Mouse (Mus musculus) ovary, postnatal 36 days (tissue): ENCODE measurements at regions not wholly inside any gene's neighbourhood (a gene's known extent, or its start where the extent isn't known, plus 50 kb on each side); places are given as distances from the start of the nearest gene placed in this dataset.
"Not testable (repeated sequence)": the region's sequence is repeated elsewhere in the genome, so short reads cannot be mapped to it uniquely, and the experiment has no call there.

ENCODE experiments used
- DNase-seq: peaks from one replicate; pipeline ENCODE4 v3.0.0; 2022; ENCODE audit warnings: low spot score, mixed read lengths

- DNase-seq = no peak
These were observed 291.8 kb downstream of the Tox3 start for GRCm38 (mm10) chr8:90056331-90056730.

- DNase-seq = no peak
These were observed 301.4 kb downstream of the Tox3 start for GRCm38 (mm10) chr8:90046779-90047178.

- no peak for DNase-seq
These were observed 311.7 kb downstream of the Tox3 start for GRCm38 (mm10) chr8:90036436-90036835.

DNA sequence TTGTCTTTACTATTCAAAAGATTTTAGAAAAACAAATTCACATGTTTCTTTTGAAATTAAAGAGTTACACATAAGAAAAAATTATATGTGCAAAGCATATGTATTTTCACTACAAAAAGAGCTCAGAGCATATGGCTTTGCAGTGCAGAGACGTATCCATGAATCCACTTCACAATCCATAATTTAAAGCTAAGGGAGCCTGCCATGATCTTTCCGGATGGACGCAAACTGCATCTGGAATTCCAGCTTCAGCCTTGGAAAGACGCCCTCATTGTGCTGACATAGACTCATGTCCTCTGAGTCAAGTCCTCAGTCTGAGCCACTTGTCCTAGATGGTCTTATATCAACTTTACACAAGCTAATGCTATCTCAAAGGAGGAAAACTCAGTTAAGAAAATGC lies 315.6 kb downstream of the Tox3 start:
- no peak for DNase-seq

DNA sequence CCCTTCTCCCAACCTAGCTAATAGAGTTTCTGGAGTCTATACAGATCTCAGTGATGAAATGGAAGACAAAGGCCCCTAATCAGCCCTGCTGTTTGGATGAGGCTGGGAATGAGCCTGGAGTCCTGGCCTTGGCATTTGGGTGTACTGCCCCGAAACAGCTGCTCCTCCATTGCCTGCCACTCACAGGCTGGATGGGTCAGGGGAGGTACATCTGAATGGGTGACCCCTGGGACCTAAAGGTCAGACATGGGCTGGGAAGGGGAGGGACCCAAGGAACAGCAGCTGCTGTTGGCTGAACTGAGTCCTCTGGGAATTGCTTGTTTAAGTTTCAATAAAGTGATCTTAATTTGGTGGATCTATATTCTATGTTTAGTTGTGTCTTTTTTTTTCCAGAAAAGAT lies 316.9 kb downstream of the Tox3 start:
- no peak for DNase-seq

DNA sequence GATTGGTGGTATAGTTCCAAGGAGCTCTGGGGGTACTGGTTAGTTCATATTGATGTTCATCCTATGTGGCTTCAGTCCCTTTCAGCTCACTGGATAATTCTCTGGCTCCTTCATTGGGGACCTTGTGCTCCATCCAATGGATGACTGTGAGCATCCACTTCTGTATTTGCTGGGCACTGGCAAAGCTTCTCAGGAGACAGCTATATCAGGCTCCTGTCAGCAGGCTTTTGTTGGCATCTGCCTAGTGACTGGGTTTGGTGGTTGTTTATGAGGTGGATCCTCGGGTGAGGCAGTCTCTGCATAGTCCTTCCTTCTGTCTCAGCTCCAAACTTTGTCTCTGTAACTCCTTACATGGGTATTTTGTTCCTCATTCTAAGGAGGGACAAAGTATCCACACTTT lies 330.2 kb downstream of the Tox3 start:
- not testable (repeated sequence) for DNase-seq

DNA sequence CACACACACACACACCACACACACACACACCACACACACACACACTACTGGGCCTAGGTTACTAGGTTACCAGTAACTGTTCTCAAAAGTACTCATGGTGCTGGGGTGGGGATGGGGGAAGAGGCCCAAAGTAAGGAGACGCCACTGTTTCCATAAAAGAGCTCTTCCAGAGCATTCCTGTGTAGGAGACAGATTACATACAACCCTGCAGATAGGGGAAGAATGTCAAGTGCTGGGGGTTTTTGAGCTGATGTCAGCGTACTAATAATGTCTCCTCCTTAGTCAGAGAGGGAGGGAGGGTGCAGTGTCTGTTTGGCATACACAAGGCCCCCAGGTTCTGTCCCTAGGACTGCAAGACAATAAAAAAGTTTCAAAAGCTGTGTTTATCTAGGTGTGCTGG lies 334.4 kb downstream of the Tox3 start:
- DNase-seq = no peak

DNA sequence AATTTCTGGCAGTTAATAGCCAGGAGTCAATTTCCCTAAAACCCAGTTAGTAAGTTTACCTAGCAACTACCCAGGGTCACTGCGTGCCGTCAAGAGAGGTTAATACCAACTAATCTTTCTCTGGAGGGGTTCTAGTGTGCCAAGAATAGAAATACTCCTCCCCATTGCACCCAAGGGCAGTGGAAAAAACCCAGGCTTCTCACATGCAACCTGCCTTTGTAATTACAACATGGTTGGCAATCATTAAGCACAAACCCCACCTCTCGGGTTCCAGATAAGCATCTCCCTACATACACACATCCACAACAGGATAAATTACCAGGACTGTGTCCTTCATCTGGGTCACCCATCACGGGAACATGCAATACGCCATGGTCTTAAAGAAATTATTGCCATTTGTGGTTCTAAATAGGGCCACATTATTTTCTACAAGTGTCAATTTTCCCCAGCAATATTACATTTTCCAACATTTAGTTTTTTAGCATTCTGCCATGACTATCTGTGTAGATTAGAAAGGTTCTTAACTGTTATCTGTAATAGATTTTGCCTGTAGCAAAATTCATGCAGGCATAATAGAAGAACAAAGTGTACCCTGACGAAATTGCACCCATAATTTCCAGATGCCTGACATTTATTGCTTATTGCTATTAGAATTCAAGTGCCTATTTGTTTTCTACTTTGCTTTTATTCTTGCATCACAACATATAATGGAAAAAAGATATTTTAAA lies 336.3 kb downstream of the Tox3 start:
- no peak for DNase-seq

GRCm38 (mm10) chr8:90009431-90009830 lies 338.7 kb downstream of the Tox3 start:
- no peak for DNase-seq

GRCm38 (mm10) chr8:90000899-90001640 lies 347.1 kb downstream of the Tox3 start:
- peak; percentile 67 for DNase-seq

DNA sequence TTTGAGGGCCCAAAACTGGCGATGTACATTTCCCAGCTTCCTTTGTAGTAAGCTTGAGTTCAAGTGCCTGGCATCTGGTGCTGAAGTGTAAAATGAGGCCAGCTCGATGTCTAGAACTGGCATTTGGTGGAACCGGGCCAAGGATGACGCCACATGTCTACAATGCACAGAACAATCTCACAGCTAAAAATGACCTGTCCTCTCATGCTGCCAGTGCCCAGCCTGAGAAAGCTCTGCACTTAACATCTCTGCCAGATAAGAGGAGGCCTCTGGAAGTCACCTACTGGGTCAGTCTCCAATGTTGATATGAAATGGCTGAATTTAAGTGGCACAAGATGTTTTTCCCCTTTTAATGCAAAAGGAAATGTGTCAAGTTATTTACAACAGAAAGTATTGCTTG lies 354.4 kb downstream of the Tox3 start:
- no peak for DNase-seq

GRCm38 (mm10) chr8:89983859-89984258 lies 364.3 kb downstream of the Tox3 start:
- no peak for DNase-seq

- DNase-seq = no peak
These were observed 365.6 kb downstream of the Tox3 start for GRCm38 (mm10) chr8:89982551-89982950.

DNA sequence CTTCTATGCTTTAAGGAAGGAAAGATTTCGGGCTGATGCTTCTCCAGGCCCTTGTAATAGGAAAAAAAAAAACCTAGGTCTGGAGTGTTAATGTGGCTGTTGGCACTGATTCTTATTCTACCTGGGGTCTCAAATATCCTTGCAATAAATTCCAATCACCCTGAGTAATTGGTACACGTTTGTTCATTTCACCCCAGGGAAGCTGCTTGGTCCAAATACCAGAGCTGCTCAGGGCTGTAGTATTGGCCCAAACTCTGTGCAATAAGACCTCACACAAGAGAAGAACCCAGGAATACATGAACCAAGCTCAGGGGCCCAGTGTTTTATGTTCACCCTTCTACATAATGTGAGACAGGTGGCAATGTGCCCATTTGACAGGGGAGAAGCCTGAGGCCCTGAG lies 366.8 kb downstream of the Tox3 start:
- DNase-seq = no peak

- DNase-seq = no peak
These were observed 367.7 kb downstream of the Tox3 start for GRCm38 (mm10) chr8:89980441-89980840.

DNA sequence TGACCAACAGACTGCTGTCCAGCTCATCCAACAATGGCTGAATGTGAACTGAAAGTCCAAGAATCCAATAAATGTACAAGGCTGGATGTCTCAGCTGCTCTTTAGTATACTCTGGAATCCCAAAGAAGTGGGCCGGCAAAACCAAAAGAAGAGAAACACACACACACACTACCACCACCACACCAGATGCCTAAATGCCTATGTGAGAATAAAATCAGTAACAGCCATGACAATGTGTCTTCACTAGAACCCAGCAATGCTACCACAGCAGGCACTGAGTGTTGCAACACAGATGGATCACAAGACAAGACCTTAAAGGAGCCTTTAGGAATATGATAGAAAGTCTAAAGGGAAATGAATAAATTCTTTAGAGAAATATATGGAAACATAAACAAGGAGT lies 385.3 kb downstream of the Tox3 start:
- DNase-seq = no peak

- DNase-seq = no peak
These were observed 390.7 kb downstream of the Tox3 start for GRCm38 (mm10) chr8:89957486-89957885.

DNA sequence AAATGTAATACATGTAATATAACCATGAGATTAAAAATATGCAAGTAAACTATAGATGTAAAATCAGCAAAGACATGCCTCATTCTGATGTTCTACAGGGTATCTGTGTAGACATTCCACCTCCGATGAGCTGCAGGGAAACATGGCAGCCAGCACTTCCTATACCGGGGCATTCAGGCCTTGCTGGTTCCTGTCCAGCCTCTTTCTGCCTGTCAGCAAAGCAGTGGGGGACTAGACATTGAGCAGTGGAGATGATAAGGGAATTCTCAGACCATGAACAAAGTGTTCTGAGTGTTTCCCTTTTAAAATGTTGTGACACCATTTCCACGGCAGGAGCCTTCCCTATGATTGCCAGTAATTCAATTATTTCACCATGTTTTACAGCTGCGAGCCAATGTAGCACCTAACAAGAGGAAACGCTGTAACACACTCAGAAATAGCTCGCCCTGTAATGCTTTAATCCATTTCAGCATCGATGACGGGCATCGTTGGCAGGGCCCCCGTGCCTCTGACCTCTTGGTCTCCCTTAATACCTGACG lies 391.6 kb downstream of the Tox3 start:
- no peak for DNase-seq

DNA sequence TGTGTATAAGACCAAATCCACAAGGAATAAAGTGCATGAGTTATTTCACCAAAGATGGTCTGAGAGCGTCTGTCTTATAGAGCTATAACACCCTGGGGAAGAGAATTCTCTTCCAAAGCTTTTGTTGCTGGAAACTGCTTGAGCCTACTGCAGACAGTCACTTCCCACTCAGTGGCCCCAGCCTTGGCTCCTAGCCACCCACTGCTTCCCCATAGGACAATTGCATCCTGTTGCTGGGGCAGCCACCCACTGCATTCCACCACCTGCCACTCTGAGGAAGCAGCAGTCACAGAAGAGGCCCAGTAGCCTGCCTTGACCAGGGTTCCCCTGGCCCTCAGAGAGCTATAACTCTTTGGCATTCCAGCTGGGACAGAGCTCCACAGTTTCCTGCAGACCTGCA lies 409.3 kb downstream of the Tox3 start:
- no peak for DNase-seq

- no peak for DNase-seq
These were observed 413.6 kb downstream of the Tox3 start for GRCm38 (mm10) chr8:89934521-89934920.

DNA sequence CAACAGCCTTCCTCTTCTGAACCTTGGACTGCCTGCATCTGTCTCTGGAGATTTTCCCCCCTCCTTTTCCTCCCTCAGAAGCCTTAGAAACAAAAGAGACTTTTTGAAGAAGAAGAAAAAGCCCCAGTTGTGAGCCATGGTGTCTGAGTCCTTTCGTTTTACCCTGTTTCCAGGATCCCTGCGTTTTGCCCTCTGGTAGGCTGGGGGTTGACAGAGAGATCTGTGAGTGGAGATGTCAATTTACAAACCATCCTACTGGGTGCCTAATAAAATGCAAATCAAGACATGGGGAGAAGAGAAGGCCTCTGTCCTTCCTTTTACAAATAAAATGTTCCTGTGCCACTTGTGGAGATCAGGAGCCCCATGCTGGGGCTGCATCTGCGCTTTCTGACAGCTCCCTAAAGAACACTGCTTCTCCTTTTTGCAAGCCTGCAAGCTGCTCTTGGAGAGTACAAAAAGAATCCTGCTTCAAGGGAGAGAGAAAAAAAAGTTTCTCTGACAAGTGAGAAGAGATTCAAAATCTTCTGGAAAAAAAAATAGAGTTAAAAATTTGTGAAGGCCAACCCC lies 421.4 kb downstream of the Tox3 start:
- DNase-seq = no peak

DNA sequence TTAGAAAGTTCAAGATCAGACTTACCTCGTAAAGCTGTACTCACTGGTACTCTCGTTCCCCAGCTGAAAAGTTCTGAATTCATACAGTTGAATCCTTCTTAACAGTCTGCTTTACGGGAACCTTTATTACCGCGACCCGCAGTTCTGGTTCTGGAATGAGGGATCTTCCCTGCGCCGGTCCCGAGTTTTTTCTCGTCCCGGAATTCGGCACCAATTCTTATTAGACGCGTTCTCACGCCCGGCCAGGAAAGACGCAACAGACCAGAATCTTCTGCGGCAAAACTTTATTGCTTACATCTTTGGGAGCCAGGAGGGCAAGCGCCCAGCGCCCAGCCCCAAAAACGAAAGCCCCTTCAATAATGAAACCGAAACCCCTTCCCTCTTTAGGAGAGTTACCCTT lies 423.4 kb downstream of the Tox3 start:
- peak; percentile 7 for DNase-seq

GRCm38 (mm10) chr8:89914076-89914475 lies 434.1 kb downstream of the Tox3 start:
- DNase-seq = no peak
